Mouse (Mus musculus) monocyte, adult 5-6 weeks (primary cell): ENCODE measurements around the gene Ezr. TPM values are rescaled to one million over a fixed set of nuclear protein-coding genes. Genes with fewer than 3 reads are reported as not detected.
"Not testable (repeated sequence)": the region's sequence is repeated elsewhere in the genome, so short reads cannot be mapped to it uniquely, and the experiment has no call there.

Source experiments
- ATAC-seq: fragments of 153-309, 156-312 bp; replicated peaks from 2 replicates; pipeline ENCODE4 v1.8.0; 2017; ENCODE audit warnings: mild to moderate bottlenecking; ENCODE audit not compliant: low TSS enrichment, insufficient number of reproducible peaks, severe bottlenecking, poor library complexity, low FRiP score
- total RNA-seq: library from RNA; stranded (forward); fragments of 200-1000, 200-491, 200-594 nt; gene quantifications from 3 replicates; pipeline ENCODE4 v1.2.3, GENCODE M21; 2017

Ezr gene
- total RNA-seq, 1 experiment from 2014 or later: 389 TPM

DNA sequence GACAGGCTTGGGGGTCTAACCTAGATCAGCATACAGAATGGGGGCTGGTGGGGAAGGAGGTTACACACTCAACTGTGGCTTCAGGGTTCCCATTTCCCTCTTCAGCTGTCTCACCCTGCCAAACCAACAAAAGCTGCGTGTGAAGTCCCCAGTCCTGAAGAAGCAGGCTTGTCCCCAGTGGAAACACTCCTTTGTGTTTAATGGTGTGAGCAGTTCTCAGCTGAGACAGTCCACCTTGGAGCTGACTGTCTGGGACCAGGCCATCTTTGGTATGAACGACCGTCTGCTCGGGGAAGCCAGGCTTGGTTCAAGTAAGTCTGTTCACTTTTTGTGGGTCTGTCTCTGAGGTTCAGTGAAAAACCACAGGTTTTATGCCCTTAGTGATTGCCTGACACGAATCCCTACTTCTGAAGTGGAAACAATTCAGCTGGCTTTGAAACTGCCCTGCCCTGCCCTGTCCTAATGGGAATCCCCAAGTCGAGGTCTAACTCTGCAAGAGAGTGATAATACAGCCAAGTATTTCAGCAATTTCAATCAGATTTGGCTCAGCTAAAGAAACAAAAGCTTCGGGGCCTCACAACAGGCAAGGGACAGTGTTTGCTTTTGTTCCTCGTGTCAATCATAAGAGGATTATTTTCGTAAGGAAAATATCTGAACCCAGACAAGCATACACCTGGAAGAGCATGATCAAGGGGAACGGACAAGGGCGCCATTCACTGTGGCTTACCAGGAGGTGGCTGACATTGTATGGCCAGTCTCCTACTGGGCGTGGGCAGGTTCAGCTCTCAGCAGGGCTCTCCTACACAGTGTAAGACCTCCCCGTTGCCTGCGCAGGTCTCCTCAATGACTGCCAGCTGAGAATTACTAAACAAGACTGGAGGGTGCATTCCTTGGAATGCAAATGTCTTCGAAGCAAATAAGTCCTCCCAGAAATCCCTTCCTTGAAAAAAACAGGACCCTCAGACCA lies 46.0 kb downstream of the Ezr start:
- ATAC-seq: no peak

DNA sequence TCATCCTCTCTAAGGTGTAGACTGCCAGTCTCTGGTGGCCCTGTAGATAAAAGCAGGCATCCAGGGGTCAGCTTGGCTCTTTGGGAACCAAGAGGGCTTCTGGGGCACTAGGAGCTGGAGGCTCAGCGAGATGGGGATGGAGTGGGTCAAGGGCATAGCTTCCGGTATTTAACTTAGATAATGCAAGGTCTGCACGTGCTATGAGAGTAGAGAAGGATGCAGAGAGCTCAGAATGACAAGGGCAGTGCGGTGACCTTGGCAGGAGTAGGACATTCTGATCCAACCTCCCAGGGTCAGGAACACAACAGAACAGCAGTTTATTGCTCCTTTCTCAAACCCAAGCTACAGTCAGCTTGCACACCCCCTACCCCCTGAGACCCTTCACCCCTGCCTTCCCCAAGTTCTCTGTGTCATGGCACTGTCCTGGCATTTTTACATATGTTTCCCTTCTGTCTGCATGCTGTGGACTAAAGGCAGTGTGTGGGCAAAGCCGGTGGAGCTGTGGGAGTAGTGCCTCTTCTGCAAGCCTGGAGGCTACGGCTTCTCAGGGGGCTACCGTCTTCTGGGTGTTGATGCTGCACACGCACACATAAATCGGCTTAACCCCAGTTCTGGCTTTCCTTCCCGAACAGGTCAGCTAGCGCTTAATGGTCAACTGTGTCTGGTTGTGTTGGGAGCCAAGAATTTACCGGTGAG lies 47.7 kb downstream of the Ezr start:
- ATAC-seq: no peak

DNA sequence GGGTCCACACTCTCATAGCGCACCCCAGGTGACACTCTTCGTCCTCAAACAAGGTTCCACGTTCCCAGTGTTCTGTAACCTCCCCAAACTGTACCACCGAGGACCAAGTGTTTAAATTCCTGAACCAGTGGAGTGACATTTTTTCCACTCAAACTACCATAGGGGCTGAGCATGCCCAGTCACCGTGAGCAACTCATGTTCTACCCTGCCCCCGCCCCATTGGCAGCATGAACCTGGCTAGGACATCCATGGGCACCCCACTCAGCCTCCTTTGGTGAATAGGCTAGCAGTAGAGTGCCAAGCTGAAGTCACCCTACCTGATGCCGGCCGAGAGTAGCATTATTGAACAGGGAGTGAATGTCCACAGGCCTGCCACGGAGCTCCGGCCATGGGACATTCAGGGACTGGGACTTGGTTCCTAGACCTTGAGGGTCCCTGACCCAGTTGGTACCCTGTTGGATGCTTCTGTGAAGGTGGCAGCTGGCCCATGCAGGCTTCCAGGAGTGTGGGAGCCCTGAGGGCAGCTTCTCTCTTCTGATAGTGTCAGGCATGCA lies 49.2 kb downstream of the Ezr start:
- no peak for ATAC-seq

DNA sequence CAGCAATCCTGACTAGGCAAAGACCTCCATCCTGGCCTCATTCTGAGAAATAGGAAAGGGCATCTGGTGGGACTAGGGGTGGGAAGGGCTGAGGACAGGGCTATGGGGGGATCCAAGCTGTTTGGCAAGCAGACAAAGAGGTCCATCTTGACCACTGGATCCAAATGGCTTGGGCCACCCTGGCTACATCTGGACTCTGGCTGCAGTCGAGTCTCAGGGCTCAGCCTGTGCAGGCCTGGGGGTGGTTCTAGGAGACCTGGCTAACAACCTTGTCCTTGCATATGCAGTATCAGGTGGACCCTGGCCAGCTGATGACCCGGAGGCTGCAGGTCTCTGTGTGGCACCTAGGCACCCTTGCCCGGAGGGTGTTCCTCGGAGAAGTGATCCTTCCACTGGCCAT lies 49.9 kb downstream of the Ezr start:
- ATAC-seq: no peak

DNA sequence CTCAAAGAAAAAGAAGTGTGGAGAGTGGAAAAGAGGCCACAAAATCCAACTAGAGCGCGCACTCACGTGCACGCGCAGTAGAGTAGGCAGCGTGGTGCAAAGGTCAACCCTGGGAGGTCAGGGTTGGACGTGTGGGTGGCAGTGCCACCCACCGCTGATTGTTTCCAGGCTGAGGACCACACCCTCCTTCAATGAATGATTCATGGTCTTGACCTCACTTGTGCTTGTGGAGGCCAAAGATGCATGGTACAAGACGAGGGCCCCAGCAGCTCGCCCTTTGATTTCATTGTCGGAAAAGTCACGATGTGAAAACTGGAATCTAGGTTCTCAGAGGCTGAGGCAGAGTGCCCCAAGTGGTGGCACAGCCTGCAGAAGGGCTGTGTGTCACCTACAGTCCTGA lies 51.0 kb downstream of the Ezr start:
- no peak for ATAC-seq

DNA sequence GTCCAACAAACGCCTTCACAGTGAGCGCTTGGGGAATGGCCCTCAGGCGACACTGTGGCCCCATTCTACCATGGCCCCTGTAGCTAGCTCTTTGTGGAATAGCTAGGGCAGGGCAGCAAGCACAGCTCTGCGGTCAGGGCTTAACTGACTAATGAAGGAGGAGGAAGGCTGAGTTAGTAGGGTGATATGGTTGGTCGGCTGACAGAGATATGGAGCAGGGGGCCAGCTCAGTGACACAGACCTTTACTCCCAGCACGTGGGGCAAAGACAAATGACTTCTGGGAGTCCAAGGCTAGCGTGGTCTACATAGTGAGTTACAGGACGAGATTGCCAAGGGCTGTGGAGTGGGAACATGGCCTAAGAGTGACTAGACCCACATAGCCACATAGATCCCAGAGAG lies 51.5 kb downstream of the Ezr start:
- ATAC-seq: no peak

DNA sequence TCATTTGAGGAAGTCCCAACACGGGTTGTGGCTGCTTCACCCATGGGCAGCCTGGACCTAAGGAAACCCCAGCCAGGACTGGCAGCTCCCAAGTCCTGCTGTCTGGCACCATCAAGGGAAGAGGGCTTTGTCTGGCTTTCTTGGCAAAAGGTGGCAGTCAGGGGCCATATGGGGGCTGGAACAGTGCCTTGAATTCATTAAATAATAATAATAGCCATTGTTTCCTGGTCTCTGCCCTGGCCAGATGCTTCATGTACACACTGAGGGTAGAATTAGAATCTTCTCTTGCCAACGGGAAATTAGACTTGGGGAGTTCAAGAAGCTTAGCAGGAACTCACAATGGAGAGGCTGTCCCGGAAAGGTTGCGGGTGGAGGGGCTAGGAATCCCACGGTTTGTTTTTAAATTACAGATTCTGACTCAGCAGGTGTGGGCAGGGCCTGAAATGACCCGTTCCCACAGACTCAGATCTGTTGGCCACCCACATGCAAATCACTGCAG lies 53.3 kb downstream of the Ezr start:
- ATAC-seq: no peak

DNA sequence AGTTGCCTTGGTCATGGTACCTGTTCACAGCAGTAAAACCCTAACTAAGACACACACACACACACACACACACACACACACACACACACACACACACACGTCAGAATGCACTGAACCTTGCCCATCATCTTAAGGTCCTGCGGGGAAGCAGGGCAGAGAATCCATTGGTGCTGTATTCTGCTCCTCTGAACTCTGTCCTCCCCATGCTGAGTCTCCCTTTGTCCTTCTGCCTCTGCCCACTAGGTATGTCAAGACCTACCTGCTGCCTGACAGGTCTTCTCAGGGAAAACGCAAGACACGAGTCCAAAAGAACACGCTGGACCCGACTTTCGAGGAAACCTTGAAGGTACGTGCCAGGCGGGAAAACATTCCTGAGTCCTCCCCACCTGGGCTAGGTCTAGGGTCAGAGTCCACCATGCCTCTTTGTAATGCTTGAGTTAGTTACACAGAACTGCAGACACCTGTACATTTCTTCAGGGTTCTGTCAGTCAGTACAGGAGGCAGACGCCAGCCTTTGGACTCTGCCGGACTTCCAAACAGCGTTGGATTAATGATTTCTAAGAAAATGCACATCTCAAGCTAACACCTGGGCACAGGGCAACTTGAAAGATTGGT lies 54.5 kb downstream of the Ezr start:
- ATAC-seq: no peak

DNA sequence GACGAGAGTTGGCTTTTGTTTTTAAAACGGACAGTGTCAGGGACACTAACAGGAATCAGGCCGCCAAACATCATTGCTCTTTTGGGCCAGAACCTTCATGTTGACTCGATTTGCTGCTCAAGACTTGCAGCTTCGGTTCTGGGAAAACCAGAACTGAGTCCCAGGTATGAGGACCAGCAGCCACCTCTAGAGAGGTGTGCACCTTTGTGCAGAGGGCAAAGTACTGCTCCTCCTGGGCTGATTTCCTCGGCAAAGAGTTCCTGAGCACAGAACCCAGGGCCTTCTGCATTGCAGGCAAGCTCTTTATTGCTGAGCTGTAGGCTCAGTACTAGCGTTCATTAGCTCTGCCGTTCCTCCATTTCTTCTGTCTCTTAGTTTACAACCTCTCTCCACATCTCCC lies 68.6 kb downstream of the Ezr start:
- ATAC-seq: not testable (repeated sequence)

DNA sequence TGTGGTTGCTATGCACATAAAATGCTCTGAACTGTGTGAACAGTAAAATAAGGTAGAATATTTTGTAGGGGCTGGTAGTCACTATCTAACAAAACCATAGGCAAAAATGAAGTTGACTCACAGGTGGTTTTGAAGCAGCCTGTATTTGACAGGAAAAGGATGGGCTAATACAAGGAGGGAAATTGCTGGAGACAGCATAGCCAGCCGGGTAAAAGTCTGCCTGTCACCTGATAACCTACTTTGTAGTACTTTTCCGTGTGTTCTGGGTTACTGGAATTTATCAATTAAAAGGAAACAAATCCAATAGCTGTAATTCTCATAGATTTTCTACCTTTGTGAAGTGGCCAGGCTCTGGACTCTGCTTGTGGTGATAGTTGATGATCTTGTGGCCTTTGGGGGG lies 69.1 kb downstream of the Ezr start:
- not testable (repeated sequence) for ATAC-seq

DNA sequence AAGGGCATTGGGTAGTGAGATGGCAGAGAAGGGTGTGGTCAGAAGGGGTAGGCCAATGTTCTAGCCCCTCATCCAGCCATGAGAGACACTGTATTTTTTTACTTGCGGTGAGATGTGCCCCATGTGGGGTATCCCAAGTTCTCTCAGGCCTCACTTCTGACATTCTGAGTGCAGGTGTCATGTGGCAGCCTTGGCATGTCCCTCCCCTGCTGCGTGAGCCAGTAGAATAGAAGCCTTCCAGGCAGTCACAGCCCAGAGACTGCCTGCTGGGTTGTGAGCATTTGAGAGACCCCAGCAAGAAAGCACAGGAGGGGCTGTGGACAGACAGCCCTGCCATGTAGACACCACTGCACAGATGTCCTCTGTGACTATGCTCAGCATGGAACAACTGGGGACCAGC lies 74.4 kb downstream of the Ezr start:
- ATAC-seq: not testable (repeated sequence)

DNA sequence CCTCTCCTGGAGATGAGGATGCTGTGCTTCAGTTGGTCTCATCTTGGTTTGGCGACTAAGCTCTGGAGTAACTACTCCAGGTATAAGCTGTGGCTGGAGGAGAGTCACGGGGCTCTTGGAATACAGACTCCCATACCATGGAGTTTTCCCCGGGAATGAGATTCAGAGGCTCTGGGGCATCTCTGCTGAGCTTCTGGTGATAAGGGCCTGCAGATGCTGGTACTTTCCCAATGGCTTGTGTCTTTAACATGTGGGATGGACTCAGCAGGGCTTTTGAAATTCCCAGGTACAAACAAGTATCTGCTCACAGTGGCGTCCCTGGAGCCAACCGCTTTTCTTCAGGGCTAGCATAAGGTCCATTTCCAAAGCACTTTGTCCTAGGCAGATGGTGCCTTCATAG lies 75.2 kb downstream of the Ezr start:
- ATAC-seq: not testable (repeated sequence)

DNA sequence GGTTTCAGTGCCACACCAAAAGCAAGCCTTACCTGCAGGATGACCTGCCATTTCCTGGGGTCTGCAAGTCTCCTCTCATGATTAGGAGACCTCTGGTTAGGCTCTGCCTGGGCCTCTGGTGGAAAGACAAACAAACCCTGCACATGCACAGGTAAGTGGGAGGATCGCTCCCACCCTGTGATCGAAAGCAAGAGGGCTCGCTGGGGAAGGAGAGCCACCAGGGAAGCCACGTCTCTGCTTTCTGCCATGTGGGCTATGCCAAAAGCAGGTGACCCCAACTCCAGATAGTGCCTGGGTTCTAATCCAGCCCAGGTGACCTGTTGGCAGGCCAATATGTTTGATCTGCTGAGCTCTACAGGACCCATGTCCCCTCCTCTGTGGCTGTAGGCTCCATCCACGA lies 76.1 kb downstream of the Ezr start:
- not testable (repeated sequence) for ATAC-seq

DNA sequence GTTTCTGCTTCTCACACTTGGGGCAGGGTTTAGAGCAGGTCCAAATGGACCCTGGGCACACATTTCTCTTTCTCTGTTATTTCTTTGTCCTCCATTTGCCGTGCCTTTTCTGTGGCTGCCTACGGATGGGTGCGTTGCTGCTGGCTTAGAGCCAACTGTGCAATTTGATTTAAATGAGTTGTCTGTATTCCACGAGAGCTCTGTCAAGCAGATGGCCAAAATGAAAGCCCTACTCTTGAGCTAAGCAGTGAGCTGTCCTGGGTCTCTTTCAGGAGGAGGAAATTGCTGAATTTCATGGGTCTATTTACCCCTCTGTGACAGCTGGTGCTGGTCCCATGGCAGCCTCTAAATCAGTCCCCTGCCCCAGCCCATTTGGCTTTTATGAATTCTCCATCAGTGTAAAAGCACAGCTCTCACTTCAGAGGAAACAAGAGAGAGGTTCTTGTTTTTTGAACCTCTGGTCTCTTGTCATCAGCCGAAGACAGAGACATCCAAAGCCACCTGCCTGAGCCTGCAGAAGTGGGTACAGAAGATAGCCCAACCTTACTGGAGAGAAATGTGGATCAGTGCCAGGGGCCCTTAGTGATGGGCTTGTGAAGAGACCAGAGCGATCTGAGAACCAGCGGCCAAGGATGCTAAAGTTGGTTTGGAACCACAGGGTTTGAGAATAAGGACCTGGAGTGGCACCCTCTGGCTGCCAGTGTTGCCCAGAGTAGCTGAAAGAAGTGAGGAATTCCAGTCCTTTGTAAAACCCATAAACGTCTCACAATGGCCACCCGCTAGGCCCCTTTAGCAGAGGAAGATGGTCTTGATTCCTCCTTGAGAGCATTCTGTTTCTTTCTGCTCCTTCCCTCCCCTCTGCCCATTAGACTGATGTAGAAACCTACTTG lies 79.0 kb downstream of the Ezr start:
- not testable (repeated sequence) for ATAC-seq

DNA sequence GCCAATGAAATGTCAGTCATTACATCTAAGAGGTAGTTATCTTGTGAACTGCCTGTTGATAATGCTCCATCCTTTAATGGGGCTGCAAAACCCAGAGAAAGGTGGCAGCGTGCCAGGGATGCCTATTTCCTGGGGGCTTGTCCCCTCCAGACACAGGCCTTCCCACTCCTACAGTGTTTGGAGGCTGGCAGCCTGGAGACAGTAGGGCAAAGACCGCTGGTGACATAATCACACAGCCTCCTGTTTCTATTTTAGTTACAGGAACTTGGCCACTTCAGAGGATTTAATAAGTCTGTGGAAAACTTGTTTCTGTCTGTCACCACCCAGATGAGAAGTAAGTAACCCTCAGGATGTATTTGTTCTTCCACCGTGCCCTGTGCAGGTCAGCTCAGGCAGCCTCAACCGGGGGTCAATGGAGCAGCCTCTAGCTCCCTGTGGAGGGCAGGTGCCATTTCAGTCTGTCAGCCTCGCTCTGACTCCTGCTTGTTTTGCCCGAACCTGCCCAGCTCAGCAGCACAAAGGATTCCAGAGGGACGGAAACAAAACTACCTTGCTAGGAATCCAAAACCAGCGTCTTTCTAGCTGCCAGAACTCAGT lies 79.9 kb downstream of the Ezr start:
- ATAC-seq: not testable (repeated sequence)

DNA sequence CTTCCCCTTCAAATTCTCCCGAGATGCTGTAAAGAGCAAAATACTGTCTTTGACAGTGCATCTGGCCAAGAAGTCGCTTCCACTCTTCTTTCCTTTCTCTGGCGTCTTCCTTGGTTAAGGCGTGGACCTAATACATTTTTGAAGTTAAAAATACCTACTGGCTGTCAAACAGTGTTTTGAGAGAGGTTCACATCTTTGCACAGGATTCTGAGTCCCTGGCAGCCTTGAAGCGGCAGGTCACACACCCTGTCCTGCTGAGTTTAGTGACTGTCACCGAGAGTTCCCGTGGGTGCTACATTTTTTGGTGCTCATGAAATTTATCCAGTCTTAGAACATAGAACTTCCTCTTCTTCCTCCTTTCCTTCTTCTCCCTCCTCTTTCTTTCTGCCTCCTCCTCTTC lies 82.5 kb downstream of the Ezr start:
- not testable (repeated sequence) for ATAC-seq

DNA sequence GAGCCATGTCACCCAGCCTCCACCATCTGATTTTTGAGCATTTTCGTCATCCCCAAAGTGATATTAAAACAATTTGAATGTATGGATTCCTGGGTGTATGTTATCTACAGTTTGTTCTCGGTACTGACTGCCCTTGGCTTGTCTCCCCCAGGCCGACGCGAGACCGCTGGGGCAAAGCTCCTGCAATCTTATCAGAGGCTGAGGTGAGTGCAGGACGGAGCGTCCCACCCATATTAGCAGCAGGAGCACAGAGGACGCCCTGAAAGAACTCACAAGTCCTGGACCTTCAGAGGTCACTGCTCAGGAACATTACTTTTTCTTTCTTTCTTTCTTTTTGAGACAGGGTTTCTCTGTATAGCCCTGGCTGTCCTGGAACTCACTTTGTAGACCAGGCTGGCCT lies 83.1 kb downstream of the Ezr start:
- not testable (repeated sequence) for ATAC-seq
